Mouse (Mus musculus): ENCODE results near the gene Ebpl.

The Ebpl gene

GRCm38 (mm10) chr14:61360131-61360980 lies at the start of gene Ebpl:
TSS of gene Ebpl (minus strand) at chr14:61360439.
- DNase-seq (ENCODE audit: low read depth, low spot score) = peak; percentile 86

- DNase-seq (ENCODE audit: low read depth, low spot score) = no peak
Measured at GRCm38 (mm10) chr14:61410020-61410419, 49.8 kb upstream of the Ebpl start.

GRCm38 (mm10) chr14:61407055-61407454 lies 46.8 kb upstream of the Ebpl start:
- no peak for DNase-seq (ENCODE audit: low read depth, low spot score)

GRCm38 (mm10) chr14:61405761-61406160 lies 45.5 kb upstream of the Ebpl start:
- no peak for DNase-seq (ENCODE audit: low read depth, low spot score)

GRCm38 (mm10) chr14:61404941-61405340 lies 44.7 kb upstream of the Ebpl start:
- DNase-seq (ENCODE audit: low read depth, low spot score) = peak; percentile 32

GRCm38 (mm10) chr14:61394745-61395144 lies 34.5 kb upstream of the Ebpl start:
- no peak for DNase-seq (ENCODE audit: low read depth, low spot score)

GRCm38 (mm10) chr14:61390586-61390985 lies 30.3 kb upstream of the Ebpl start:
- DNase-seq (ENCODE audit: low read depth, low spot score) = no peak

GRCm38 (mm10) chr14:61367290-61367689 lies 7.1 kb upstream of the Ebpl start:
- no peak for DNase-seq (ENCODE audit: low read depth, low spot score)

GRCm38 (mm10) chr14:61364656-61365055 lies 4.4 kb upstream of the Ebpl start:
- DNase-seq (ENCODE audit: low read depth, low spot score) = no peak

- DNase-seq (ENCODE audit: low read depth, low spot score) = no peak
Measured at GRCm38 (mm10) chr14:61363734-61364133, 3.5 kb upstream of the Ebpl start.

GRCm38 (mm10) chr14:61362268-61362667 lies 2.0 kb upstream of the Ebpl start:
- no peak for DNase-seq (ENCODE audit: low read depth, low spot score)

- DNase-seq (ENCODE audit: low read depth, low spot score) = no peak
Measured at GRCm38 (mm10) chr14:61360981-61361511, 807 bp upstream of the Ebpl start.

- DNase-seq (ENCODE audit: low read depth, low spot score) = no peak
Measured at GRCm38 (mm10) chr14:61354251-61355235, 5.7 kb downstream of the Ebpl start.

- no peak for DNase-seq (ENCODE audit: low read depth, low spot score)
Measured at GRCm38 (mm10) chr14:61350808-61351207, 9.4 kb downstream of the Ebpl start.

- no peak for DNase-seq (ENCODE audit: low read depth, low spot score)
Measured at GRCm38 (mm10) chr14:61349876-61350275, 10.4 kb downstream of the Ebpl start.

- no peak for DNase-seq (ENCODE audit: low read depth, low spot score)
Measured at GRCm38 (mm10) chr14:61346827-61347698, 13.2 kb downstream of the Ebpl start.

GRCm38 (mm10) chr14:61344590-61344989 lies 15.6 kb downstream of the Ebpl start:
- DNase-seq (ENCODE audit: low read depth, low spot score) = no peak

GRCm38 (mm10) chr14:61339381-61339780 lies 20.9 kb downstream of the Ebpl start:
- DNase-seq (ENCODE audit: low read depth, low spot score) = no peak

- peak; percentile 88 for DNase-seq (ENCODE audit: low read depth, low spot score)
Measured at GRCm38 (mm10) chr14:61330996-61331561, 29.2 kb downstream of the Ebpl start.

GRCm38 (mm10) chr14:61330591-61330990 lies 29.6 kb downstream of the Ebpl start:
- DNase-seq (ENCODE audit: low read depth, low spot score) = no peak
